Mouse (Mus musculus) cerebellum, postnatal 4 days (tissue): Measurements from ENCODE around the gene Rin2.

Experiments
- DNase-seq, 2 experiments: peaks; one replicate each; pipeline ENCODE4 v3.0.0; 2022; ENCODE audit warnings: low spot score in 2 of 2, mixed read lengths in 1 of 2

The Rin2 gene

DNA sequence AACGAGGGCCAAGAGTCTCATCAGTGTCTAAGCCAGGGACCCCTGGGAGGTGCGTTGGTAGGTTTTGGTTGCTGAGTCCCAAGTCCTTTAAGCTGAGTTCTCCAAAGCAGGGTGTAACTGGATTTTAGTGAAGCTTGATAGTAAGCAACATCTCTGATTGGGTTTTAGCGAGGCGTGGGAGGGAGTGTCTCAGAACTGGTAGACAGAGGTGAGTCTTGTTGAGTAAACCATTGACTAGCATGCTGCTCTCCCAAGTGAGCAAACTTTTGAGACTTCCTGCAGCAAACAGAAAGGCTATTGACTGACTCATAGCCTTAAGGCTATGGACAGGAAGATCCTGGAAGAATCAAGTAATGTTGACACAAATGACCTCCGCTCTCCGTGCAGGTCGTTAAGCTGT is 112.5 kb downstream of the Rin2 start:
- no peak for DNase-seq

GRCm38 (mm10) chr2:145788562-145789346 is 113.7 kb downstream of the Rin2 start:
- DNase-seq = no peak

- no peak for DNase-seq
Measured at GRCm38 (mm10) chr2:145793702-145794101, 118.7 kb downstream of the Rin2 start.

DNA sequence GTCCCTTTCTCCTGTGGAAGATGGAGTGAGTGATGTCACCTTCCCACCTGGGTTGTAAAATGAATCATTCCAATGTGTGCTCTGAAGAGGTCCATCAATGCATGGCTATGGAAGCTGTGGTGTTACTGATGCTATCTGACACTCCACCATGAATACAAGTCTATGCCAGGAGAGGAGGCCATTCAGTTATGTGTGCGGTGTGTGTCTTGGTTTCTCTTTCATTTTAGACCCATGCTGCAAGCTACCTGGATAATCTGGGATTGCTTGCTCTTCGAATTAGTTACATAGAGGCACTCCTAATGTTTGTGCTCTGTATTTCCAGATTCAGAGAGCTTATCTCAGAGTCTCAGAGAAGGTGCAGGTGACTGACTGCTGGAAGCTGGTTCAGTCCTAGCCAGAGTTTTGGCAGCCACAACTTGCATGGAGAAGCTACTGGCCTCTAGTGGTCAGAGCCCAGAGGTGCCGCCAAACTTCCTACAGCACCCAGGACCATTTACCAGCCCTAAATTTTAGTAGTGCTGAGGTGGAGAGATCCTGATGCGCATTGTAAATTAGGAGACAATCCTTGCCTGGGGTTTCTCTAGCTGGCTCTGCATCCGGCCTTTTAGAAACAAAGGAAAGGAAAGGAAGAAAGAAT is 119.4 kb downstream of the Rin2 start:
- DNase-seq = peak; percentile 44 to 62

DNA sequence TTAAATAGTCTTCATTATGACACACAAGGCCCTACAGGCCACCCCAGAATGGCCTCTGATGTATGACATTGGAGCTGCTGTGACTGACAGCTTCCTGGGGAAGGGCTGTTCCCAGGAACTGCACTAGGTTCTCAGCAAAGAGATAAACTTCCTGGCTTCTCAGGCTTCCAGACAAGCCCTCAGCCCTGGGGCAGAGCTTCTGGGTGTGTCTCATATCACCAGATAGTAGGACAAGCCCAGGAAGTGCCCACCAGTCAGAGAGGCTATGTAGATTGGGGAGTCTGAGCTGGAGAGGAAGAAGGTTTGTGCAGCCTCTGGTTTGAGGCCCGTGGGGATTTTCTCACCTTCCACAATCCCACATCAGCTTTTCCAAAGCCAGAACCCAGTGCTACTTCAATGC is 122.8 kb downstream of the Rin2 start:
- DNase-seq = no peak

DNA sequence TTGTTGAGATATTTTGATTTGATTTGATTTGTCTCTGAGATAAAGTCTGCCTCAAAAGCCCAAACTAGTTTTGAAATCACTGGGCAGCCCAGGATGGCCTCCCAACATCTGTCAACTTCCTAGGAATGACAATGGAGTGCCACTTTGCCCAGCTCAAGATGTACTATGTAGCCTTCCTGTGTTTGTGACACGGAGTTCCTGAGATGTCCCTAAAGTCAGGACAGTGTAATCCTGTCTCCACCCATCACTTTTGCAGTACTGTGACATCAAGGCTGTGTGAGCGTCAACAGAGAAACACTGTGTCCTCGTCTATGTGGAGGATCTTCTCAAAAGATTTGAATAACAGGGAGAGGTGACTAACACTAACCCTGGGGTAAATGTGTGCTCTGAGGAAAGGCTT is 123.9 kb downstream of the Rin2 start:
- no peak for DNase-seq

DNA sequence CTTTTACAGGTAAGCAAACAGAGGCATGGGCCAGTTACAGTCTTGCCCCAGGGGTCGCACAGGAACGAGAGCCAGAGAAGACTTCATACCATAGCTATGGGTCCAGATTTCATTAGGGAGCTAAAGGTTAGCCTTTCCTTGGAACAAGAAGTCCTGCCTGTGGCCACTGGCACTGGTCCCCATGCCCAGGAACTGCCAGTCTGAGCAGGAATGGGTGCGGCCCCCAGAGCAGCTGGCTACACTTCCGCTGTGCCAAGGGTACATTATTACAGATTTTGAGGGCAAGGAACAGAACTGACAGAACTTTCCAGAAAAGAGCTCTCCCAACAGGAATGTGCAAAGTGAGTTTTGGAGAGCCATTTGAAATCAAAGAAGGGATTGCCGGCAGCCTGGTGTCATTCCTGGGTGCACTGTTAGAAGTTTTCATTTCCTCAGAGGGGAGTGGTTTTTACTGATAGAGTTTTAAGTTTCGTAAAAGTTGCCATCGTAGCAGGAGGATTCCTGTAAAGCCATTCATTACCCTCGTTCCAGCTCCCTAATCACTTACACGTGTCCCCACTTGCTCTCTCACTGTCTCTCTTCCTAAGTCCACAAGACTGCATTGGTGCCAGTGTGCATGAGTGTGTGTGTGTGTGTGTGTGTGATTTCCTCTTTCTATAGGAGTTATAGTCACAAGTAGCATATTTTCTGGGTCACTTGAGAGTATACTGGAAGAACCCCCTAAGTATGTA is 126.5 kb downstream of the Rin2 start:
- no peak for DNase-seq

DNA sequence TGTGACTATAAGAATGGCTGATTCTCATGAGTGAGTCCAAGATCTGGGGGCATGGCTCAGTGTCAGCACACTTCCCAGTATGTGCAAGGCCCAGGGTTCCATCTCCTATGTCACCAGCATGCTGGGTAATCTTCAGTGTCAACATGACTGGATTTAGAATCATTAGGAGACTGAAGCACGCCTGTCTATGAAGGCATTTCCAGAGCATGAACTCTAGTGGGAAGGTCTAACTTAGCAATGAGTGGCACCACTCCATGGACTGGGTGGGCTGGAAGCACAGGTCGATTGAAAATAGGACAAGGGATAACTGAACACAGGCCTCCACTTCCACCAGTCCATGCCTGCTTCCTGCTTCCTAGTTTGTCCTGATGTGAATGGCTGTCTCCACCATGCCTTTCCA is 127.6 kb downstream of the Rin2 start:
- DNase-seq = no peak

DNA sequence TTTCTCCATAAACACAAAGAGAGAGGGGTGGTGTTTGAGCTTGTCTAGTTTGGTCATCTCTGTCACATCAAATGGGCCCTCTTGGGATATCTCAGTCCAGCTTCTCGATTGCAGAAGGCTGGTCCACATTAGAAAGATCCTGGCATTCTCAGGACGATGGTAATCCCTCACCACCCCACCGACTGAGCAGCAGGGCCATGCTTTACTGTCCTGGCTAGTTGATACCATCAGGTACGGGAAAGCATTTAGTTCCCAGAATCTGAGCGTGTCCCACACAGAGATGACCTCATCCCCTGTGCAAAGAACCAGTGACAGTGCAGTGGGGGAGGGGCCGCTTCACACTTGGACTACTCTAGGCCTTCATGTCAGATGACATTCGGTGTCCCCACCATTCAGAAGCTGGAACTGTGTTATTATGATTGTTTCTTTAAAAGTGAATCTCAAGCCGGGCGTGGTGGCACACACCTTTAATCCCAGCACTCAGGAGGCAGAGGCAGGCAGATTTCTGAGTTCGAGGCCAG is 128.9 kb downstream of the Rin2 start:
- no peak for DNase-seq

- no peak for DNase-seq
Measured at GRCm38 (mm10) chr2:145804524-145804923, 129.5 kb downstream of the Rin2 start.

GRCm38 (mm10) chr2:145807276-145807675 is 132.3 kb downstream of the Rin2 start:
- DNase-seq = no peak

GRCm38 (mm10) chr2:145808251-145808650 is 133.2 kb downstream of the Rin2 start:
- no peak for DNase-seq

GRCm38 (mm10) chr2:145808667-145809066 is 133.7 kb downstream of the Rin2 start:
- no peak for DNase-seq

- DNase-seq = peak in 1 of 2 experiments; percentile 5
Measured at GRCm38 (mm10) chr2:145810676-145811075, 135.7 kb downstream of the Rin2 start.

GRCm38 (mm10) chr2:145812818-145813217 is 137.8 kb downstream of the Rin2 start:
- DNase-seq = no peak

DNA sequence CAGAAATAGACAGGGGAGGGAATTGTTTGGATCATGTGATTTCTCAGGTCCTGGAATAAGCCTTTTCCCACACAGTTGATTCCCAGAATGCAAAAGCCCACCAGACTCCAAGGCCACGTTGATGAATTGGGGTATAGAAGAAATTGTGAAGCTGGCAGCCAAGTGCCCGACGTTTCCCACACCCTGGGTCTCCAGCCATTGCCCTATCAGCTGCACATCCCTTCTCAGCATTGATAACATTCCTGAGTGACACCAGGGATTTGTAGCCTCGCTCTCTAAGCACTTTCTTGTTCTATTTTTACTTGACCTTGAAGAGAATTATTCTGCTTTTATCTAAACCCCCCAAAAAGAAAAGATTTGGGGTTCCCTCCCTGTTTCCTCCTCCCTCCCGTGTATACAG is 142.2 kb downstream of the Rin2 start:
- no peak for DNase-seq

DNA sequence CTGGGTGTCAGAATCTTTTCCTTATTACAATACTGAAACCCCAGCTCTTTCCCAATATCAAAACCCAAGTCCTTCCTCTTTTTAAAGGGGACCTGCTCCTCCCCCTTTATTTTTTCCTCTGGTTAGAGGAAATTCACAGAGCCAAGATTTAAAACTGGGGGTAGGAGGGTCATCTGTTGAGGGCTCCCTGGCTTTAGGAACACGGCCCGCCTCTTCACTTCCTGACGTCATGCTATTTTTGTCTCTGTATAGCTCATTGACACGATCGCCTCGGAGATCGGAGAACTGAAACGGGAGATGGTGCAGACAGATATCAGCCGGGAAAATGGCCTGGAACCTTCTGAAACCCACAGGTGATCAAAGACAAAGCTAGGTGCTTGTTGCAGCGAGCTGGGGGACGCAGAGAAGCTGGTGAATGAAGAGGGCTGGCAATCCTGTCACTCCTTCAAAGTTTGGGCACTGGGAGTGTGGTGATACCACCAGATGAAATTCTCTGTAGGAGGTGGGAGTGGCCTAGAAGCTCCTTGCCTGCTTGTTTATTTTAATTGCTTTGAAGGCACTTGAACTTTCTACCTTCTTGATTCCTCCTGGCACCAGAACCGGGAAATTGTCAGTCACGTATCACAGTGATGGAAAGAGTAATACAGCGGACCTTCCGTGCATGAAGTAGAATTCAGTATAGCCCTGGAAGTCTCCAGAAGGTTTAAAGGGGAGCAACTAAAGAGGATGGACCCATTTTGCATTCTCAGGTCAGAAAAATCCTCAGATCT is 147.2 kb downstream of the Rin2 start:
- DNase-seq = no peak

DNA sequence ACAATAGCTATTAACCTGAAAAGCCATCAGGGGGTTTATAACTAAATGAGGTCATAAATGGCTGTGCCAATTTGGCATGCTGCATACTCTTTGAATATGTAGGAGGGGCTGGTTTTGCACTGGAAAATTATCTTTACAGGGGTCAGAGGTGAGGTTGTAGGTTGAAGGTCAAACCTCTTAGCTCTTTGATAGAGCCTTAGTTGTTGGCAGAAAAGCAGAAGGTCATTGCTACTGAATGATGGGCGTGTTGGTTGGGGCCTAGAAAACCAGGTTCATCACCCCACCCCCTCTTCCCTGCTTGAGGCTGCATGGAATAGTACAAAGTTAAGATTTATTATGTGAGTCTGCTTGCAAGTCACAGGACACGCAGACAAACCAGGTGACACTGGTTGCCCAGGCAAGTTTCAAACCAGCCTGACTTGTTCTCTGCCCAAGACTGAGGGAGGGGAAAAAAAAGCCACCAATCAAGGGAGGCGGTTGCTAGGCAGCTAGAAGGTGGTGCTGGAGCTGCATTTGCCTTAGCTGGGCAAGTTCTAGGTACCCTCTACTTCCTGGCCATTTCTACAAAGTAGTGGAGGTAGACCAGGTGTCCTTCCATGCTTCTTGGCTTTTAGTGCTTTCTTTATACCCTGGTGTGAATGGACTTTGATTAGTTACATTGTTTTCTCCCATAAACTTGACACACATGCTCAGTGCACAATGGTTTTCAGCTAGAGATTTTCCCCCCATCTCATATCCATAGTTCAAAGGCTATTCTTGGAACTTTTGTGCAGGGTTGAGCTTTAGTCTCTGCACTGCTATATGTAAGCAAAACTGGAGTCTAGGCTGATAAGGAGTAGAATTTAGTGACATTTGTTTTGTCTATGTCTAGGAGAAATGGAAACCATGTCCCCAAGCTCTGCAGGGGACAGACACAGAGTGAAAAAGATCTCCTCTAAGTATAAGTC is 148.0 kb downstream of the Rin2 start:
- no peak for DNase-seq

DNA sequence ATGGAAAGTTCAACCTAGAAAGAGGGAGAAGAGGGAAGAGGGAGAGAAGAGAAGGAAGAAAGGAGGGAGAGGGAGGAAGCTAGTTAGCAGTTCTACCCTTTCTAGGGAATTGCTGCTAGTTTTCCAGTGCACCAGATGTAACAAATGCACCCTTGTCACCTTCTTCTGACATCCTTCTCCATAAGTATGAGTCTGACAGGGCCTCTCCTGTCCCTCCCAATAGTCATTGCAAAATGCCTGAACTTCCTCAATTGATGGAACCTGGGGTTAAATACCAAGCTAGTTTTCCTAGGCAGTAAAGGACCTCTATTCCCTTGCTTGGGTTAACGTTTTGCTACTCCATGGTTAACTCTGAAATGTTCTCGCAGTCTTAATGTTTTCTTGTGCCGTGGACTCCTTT is 149.7 kb downstream of the Rin2 start:
- DNase-seq = no peak

DNA sequence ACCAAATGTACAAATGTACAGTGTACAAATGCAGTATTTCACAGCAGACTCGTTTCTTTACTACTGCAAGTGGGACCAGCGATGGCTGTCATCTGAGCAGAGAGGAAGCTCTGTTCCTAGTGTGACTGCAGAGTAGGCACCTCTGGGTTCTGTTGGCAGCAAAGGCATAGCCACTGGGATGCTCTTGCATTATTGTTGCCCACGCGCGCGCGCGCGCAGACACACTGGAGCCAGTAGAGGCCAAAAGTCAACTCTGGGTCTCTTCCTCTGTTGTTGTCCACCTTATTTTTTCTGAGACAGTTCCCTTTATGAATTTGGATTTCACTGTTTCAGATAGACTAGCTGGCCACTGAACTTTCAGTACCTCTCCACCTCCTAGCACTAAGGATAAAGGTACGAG is 150.2 kb downstream of the Rin2 start:
- no peak for DNase-seq

GRCm38 (mm10) chr2:145827930-145828329 is 152.9 kb downstream of the Rin2 start:
- no peak for DNase-seq
